Mouse (Mus musculus) spleen, postnatal 4 days (tissue): ENCODE results near the gene LTO1.

ENCODE experiments used
- DNase-seq, 2 experiments: peaks; one replicate each; pipeline ENCODE4 v3.0.0; 2022; ENCODE audit warnings: low spot score in 2 of 2

The LTO1 gene

GRCm38 (mm10) chr7:144908705-144909104, 6.2 kb upstream of the LTO1 start:
- no peak for DNase-seq

GRCm38 (mm10) chr7:144911121-144911520, 3.8 kb upstream of the LTO1 start:
- DNase-seq: no peak

- no peak for DNase-seq
Observed at GRCm38 (mm10) chr7:144912897-144913296, 2.0 kb upstream of the LTO1 start.

- no peak for DNase-seq
Observed at GRCm38 (mm10) chr7:144914296-144914947, 478 bp upstream of the LTO1 start.

- no peak for DNase-seq
Observed at GRCm38 (mm10) chr7:144918823-144919222, 3.9 kb downstream of the LTO1 start.

GRCm38 (mm10) chr7:144927591-144927990, 12.7 kb downstream of the LTO1 start:
- no peak for DNase-seq

GRCm38 (mm10) chr7:144928009-144928888, 13.3 kb downstream of the LTO1 start:
- no peak for DNase-seq

GRCm38 (mm10) chr7:144928889-144929210, 13.9 kb downstream of the LTO1 start:
- no peak for DNase-seq

GRCm38 (mm10) chr7:144929506-144929905, 14.6 kb downstream of the LTO1 start:
- DNase-seq: no peak

- DNase-seq: no peak
Observed at GRCm38 (mm10) chr7:144929931-144930330, 15.0 kb downstream of the LTO1 start.

- DNase-seq: peak in 1 of 2 experiments; percentile 35
Observed at GRCm38 (mm10) chr7:144931778-144932177, 16.9 kb downstream of the LTO1 start.

- no peak for DNase-seq
Observed at GRCm38 (mm10) chr7:144932389-144932937, 17.6 kb downstream of the LTO1 start.

GRCm38 (mm10) chr7:144933336-144933735, 18.4 kb downstream of the LTO1 start:
- DNase-seq: no peak

GRCm38 (mm10) chr7:144933796-144934195, 18.9 kb downstream of the LTO1 start:
- no peak for DNase-seq

- DNase-seq: no peak
Observed at GRCm38 (mm10) chr7:144934901-144935300, 20.0 kb downstream of the LTO1 start.

GRCm38 (mm10) chr7:144935563-144935962, 20.7 kb downstream of the LTO1 start:
- no peak for DNase-seq

GRCm38 (mm10) chr7:144936311-144936880, 21.5 kb downstream of the LTO1 start:
- DNase-seq: no peak

- peak; percentile 82 to 94 for DNase-seq
Observed at GRCm38 (mm10) chr7:144937490-144937889, 22.6 kb downstream of the LTO1 start.

- no peak for DNase-seq
Observed at GRCm38 (mm10) chr7:144937899-144938517, 23.1 kb downstream of the LTO1 start.

- DNase-seq: no peak
Observed at GRCm38 (mm10) chr7:144938661-144939343, 23.9 kb downstream of the LTO1 start.

- DNase-seq: peak in 1 of 2 experiments; percentile 33
Observed at GRCm38 (mm10) chr7:144939344-144940002, 24.6 kb downstream of the LTO1 start, which contains the start of gene Ccnd1. Gene Ccnd1 (minus strand): TSS chr7:144939925.
